Mouse (Mus musculus): ENCODE measurements around the gene Fgfr2.

Fgfr2 gene

GRCm38 (mm10) chr7:130230034-130230433 lies 2893.1 kb downstream of the Fgfr2 start:
- DNase-seq (ENCODE audit: low read depth, low spot score), result no peak

- DNase-seq (ENCODE audit: low read depth, low spot score), result no peak
These were observed 2897.9 kb downstream of the Fgfr2 start for GRCm38 (mm10) chr7:130225227-130225626.

- DNase-seq (ENCODE audit: low read depth, low spot score), result no peak
These were observed 2900.4 kb downstream of the Fgfr2 start for GRCm38 (mm10) chr7:130222633-130223354.

- DNase-seq (ENCODE audit: low read depth, low spot score), result no peak
These were observed 2901.3 kb downstream of the Fgfr2 start for GRCm38 (mm10) chr7:130221661-130222387.

GRCm38 (mm10) chr7:130220627-130221026 lies 2902.5 kb downstream of the Fgfr2 start:
- DNase-seq (ENCODE audit: low read depth, low spot score), result no peak

GRCm38 (mm10) chr7:130219844-130220243 lies 2903.3 kb downstream of the Fgfr2 start:
- DNase-seq (ENCODE audit: low read depth, low spot score), result no peak

- DNase-seq (ENCODE audit: low read depth, low spot score), result no peak
These were observed 2906.9 kb downstream of the Fgfr2 start for GRCm38 (mm10) chr7:130216272-130216671.

GRCm38 (mm10) chr7:130215348-130216252 lies 2907.6 kb downstream of the Fgfr2 start:
- DNase-seq (ENCODE audit: low read depth, low spot score), result peak; percentile 53

GRCm38 (mm10) chr7:130213156-130213555 lies 2910.0 kb downstream of the Fgfr2 start:
- no peak for DNase-seq (ENCODE audit: low read depth, low spot score)

GRCm38 (mm10) chr7:130211411-130211810 lies 2911.7 kb downstream of the Fgfr2 start:
- no peak for DNase-seq (ENCODE audit: low read depth, low spot score)

- no peak for DNase-seq (ENCODE audit: low read depth, low spot score)
These were observed 2914.5 kb downstream of the Fgfr2 start for GRCm38 (mm10) chr7:130208601-130209000.

GRCm38 (mm10) chr7:130206181-130206582 lies 2917.0 kb downstream of the Fgfr2 start:
- DNase-seq (ENCODE audit: low read depth, low spot score), result peak; percentile 31

GRCm38 (mm10) chr7:130205140-130205539 lies 2918.0 kb downstream of the Fgfr2 start:
- no peak for DNase-seq (ENCODE audit: low read depth, low spot score)

- no peak for DNase-seq (ENCODE audit: low read depth, low spot score)
These were observed 2922.1 kb downstream of the Fgfr2 start for GRCm38 (mm10) chr7:130201020-130201419.

GRCm38 (mm10) chr7:130199951-130200350 lies 2923.2 kb downstream of the Fgfr2 start:
- DNase-seq (ENCODE audit: low read depth, low spot score), result no peak

- DNase-seq (ENCODE audit: low read depth, low spot score), result no peak
These were observed 2923.8 kb downstream of the Fgfr2 start for GRCm38 (mm10) chr7:130199317-130199716.

GRCm38 (mm10) chr7:130195081-130195480 lies 2928.1 kb downstream of the Fgfr2 start:
- no peak for DNase-seq (ENCODE audit: low read depth, low spot score)

- peak; percentile 14 for DNase-seq (ENCODE audit: low read depth, low spot score)
These were observed 2932.7 kb downstream of the Fgfr2 start for GRCm38 (mm10) chr7:130190329-130190975.

GRCm38 (mm10) chr7:130189901-130190300 lies 2933.2 kb downstream of the Fgfr2 start:
- no peak for DNase-seq (ENCODE audit: low read depth, low spot score)

- DNase-seq (ENCODE audit: low read depth, low spot score), result no peak
These were observed 2935.0 kb downstream of the Fgfr2 start for GRCm38 (mm10) chr7:130188108-130188507.

- DNase-seq (ENCODE audit: low read depth, low spot score), result no peak
These were observed 2938.3 kb downstream of the Fgfr2 start for GRCm38 (mm10) chr7:130184864-130185263.

Data from ZHBTc4 (cell line).